Mouse (Mus musculus): ENCODE measurements around the gene Ypel1.

DNA sequence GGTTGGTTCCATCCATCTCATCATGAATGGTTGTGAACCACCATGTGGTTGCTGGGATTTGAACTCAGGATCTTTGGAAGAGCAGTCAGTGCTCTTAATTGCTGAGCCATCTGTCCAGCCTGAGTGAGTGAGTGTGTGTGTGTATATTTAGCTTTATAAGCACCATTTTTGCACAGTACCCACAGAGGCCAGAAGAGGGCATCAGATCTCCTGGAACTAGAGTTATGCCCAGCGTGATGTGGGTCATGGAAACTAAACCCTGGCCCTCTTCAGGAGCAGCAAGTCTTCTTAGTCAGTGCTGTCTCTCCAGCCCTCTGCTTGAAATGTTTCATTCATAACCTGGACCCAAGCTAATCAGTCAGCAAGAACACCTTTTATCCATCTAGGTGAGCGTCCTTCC lies 6.8 kb downstream of the Ypel1 start:
- TF ChIP-seq GATA1 (IDR thresholded peaks at IDR 0.05; ENCODE audit: low read length) (no peak), TAL1 (IDR thresholded peaks at IDR 0.05; ENCODE audit: low read length) (no peak)
